Mouse (Mus musculus) brain, embryonic 14.5 days (tissue): ENCODE measurements around the gene Col6a3.

Experiments used
- CTCF ChIP-seq: fragments of 200-500 bp; IDR thresholded peaks from 2 replicates; pipeline ENCODE4 v1.5.1; 2012; ENCODE audit warnings: inconsistent platforms, mild to moderate bottlenecking, moderate library complexity, borderline replicate concordance; ENCODE audit not compliant: insufficient read depth, insufficient read length; ENCODE audit errors: extremely low read depth
- POLR2A ChIP-seq: fragments of 200-500 bp; IDR thresholded peaks from 2 replicates; pipeline ENCODE4 v1.6.1; 2012; ENCODE audit warnings: mild to moderate bottlenecking, inconsistent platforms, borderline replicate concordance; ENCODE audit not compliant: poor library complexity, insufficient read depth, insufficient read length, severe bottlenecking; ENCODE audit errors: extremely low read depth

DNA sequence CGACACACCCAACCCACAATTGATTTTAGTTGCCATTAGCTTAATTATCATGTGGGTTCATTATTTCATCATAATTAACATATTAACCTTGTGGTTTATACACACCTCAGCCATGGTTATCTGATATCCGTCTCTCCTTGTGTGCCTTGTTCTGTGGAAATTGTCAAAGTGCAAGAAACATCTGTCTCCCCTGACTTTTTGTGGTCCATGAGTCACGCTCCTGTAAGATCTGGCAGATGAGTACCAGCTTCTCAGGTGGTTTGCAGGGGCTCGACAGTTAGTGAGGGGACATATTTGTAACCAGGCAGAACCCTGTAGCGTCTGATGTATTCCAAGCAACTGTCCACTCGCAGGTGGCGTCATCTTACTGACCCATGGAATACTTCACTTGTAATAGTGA lies 101.1 kb downstream of the Col6a3 start:
- no peak for TF ChIP-seq CTCF
- TF ChIP-seq POLR2A = no peak
